Mouse (Mus musculus): ENCODE results near the gene Gm9195.

Gene Gm9195

DNA sequence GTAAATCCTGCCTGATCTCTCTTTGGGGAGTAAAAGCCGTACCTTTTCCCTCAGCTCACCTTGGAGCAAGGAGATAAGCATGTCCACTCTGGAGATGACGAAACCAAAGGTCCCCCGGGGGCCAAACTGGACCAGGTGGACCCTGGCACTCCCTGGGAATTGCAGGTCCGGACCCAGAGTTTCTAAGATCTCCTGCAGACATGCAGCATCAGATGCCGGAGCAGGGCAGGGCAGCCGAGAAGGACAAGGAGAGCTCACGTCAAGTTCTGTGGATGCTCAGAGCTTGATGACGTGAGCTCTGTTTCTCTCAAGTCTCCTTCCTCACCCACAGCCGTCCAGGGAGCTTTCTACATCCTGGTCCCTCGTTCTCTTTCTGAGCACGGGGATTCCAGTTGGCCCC, 48.7 kb downstream of the Gm9195 start:
- DNase-seq (ENCODE audit: low spot score in 2 of 2) = no peak

DNA sequence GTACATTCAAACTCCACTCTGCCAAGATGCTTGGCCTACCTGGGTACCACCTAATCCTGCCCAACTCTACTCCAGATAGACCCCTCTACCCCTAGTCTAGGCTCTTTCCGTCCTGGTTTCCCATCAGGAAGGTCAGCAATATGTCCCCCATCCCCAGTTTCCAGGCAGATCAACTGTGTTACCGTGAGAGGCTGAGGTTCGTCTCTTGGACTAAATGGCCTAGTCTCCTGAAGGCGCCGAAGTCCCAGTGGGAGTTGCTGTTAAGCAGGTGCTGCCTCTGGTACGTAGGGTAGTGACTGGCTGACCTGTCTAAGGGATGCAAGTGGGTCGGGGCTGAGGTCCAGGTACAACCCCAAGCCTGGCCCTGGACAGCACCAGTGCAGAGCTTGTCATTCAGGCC, 50.7 kb downstream of the Gm9195 start:
- DNase-seq (ENCODE audit: low spot score in 2 of 2) = no peak

DNA sequence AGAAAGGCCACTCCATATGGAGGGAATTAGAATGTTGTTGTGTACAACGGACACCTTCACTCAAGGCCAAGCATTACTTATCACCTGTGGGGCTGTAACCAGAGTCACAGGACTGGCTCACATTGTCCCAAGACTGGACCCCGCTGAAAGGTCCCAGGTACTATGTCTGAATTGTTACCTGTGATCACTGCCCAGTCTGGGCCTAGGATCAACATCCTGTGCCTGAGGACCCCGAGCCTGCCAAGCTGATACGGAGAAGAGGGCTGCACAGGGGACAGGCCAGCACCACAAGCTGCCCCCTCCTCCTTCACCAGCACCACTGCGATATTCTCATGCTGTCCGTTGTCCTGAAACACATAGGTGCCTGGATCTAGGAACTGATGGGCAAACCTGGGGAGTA, 51.2 kb downstream of the Gm9195 start:
- DNase-seq (ENCODE audit: low spot score in 2 of 2) = no peak

DNA sequence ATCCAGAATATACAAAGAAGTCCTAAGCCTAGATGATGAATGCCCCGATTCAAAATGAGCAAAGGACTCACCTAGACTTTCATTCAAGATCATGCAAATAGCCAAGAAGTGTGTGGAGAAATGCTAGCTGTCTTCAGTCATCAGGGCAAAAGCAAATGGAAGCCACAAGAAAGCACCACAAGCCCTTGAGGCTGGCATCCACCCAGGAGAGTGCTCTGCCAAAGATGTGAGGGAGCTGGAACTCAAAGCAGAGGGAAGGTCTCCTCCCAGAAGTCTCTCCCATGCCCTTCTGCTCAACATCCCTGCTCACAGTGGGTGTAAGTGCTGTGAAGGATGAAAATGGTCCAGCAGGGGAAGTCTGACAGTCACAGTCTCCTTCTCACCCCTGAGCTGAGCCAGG, 52.7 kb downstream of the Gm9195 start:
- no peak for DNase-seq (ENCODE audit: low spot score in 2 of 2)

DNA sequence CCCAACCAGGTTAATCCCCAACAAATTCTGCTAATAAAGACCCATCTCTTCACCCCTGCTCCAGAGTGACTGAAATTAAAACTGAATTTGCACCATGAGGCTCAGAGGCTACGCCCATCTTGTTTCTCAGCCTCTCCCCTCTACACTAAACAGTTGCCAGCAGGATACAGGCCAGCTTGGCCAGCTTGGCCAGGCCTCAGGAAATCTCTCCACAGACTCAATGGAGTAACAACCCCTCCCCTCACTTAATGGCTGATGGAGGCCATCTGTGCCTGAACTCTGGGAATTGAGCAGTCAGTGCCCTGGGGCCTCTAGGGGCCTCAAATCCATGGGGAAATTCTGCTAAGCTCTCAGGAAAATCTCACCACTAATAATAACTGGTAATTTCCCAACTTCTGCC, 101.9 kb downstream of the Gm9195 start:
- DNase-seq (ENCODE audit: low spot score in 2 of 2) = no peak

DNA sequence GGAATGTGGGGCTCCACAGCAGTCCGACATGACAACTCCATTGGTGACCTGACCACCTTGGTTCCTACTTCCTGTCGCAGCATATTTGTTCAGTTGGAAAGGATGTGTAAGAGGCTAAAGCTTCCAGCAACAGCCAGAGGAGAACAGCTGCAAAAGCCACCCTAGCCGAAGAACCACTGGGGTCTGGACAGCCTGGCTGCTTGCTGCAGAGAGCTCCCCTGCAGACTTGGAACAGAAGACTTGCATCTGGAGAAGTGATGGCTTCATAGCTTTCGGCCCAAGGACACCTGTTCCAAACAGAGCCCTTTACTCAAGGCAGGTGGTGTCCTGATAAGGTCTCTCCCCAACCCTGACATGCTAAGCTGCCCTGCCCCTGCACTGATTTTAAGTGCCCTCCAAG, 102.3 kb downstream of the Gm9195 start:
- DNase-seq (ENCODE audit: low spot score in 2 of 2) = no peak

DNA sequence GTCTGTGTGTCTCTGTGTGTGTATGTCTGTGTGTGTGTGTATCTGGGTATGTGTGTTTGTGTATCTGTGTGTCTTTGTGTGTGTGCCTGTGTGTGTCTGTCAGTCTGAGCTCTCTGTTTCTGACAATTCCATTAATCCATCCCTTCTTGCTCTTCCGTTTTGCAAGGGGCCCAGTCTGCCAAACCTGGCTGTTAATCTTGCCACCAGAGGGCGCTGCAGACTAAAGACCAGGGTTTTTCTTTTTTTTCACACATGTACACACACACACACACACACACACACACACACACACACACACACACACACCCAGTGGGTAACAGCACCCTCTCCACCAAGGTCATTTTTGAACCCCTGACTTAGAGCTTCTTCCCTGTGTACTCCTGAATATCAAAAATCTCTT, 114.4 kb downstream of the Gm9195 start:
- peak in 1 of 2 experiments; percentile 53 for DNase-seq (ENCODE audit: low spot score in 2 of 2)
